Mouse (Mus musculus): Measurements from ENCODE around the gene Sufu.

DNA sequence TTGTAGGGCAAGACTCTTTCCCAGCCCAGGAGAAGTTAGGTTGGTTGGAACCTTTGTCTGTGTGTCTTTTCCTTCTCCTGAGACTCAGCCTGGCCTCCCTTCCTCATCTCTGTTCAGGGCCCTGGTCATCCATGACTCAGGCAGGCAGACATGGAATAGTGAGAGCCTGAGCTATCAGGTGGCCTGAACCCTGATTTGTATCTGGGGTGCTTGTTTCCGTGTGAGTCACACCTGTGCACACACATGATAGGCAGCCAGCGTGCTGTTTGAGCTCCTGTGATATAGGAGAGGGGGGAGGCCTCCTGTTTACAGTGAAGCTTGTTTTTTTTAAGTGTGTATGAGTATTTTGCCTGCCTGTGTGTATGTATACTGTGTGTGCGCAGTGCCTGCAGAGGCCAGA, 112.5 kb downstream of the Sufu start:
- TF ChIP-seq MAFK (IDR thresholded peaks at IDR 0.05; ENCODE audit: borderline replicate concordance, low read depth, low read length) (no peak), GATA1 (IDR thresholded peaks at IDR 0.05; ENCODE audit: low read depth, low read length) (peak; percentile 29; the same call in 1 of the 2 replicates), CTCF (IDR thresholded peaks at IDR 0.05 in 2 of 3, conservative IDR thresholded peaks at IDR 0.05 in 1 of 3; ENCODE audit: control insufficient read depth in 1 of 3, insufficient read depth in 1 of 3, low read depth in 2 of 3, low read length in 3 of 3, poor library complexity in 1 of 3, severe bottlenecking in 1 of 3) (peak in 1 of 3 experiments; percentile 5; a peak in 1 of 6 replicates), EP300 (IDR thresholded peaks at IDR 0.05; ENCODE audit: low read depth in 1 of 2, low read length in 2 of 2) (peak; percentile 55 to 57; a peak in 3 of 4 replicates), E2F4 (IDR thresholded peaks at IDR 0.05; ENCODE audit: borderline replicate concordance, low read depth, low read length) (no peak), MAX (IDR thresholded peaks at IDR 0.05; ENCODE audit: low read length) (no peak), CHD2 (IDR thresholded peaks at IDR 0.05; ENCODE audit: low read length) (no peak), HCFC1 (IDR thresholded peaks at IDR 0.05; ENCODE audit: low read depth, low read length) (no peak), ZKSCAN1 (IDR thresholded peaks at IDR 0.05; ENCODE audit: low read depth, low read length) (no peak), MEF2A (IDR thresholded peaks at IDR 0.05; ENCODE audit: extremely low read depth, insufficient replicate concordance, low read depth, low read length, poor library complexity, severe bottlenecking) (no peak)
